Mouse (Mus musculus) erythroblast, embryonic 14.5 days (primary cell): Measurements from ENCODE around the gene Lbx2. TPM values are rescaled to one million over a fixed set of nuclear protein-coding genes. Genes with fewer than 3 reads are reported as not detected.

Experiments used
- H3K27me3 ChIP-seq: 2 replicates; pipeline ENCODE4 v1.6.1; 2012; ENCODE audit warnings: inconsistent platforms; ENCODE audit not compliant: control insufficient read depth
- H3K36me3 ChIP-seq: 2 replicates; pipeline ENCODE4 v1.6.1; 2012; ENCODE audit warnings: mild to moderate bottlenecking, inconsistent platforms; ENCODE audit not compliant: control insufficient read depth
- H3K4me1 ChIP-seq: 2 replicates; pipeline ENCODE4 v1.6.1; 2012; ENCODE audit warnings: inconsistent platforms; ENCODE audit not compliant: control insufficient read depth
- H3K4me3 ChIP-seq: replicated peaks from 2 replicates; pipeline ENCODE3; 2012; ENCODE audit warnings: moderate library complexity, mild to moderate bottlenecking, inconsistent platforms
- H3K9me3 ChIP-seq: 2 replicates; pipeline ENCODE4 v1.6.1; 2012; ENCODE audit warnings: low read length, inconsistent platforms, mixed read lengths; ENCODE audit not compliant: control insufficient read depth
- GATA1 ChIP-seq: IDR thresholded peaks from 2 replicates; pipeline ENCODE4 v1.6.1; 2012; ENCODE audit warnings: low read length, inconsistent platforms, mixed read lengths
- TAL1 ChIP-seq: IDR thresholded peaks from 3 replicates; pipeline ENCODE4 v1.6.1; 2012; ENCODE audit warnings: low read length, inconsistent platforms, mixed read lengths
- polyA plus RNA-seq: library from polyadenylated mRNA; stranded (reverse); fragments of >175 nt; gene quantifications from 2 replicates; pipeline ENCODE4 v1.2.3, GENCODE M21; 2012

The Lbx2 gene
- polyA plus RNA-seq, 1 experiment: not detected

GRCm38 (mm10) chr6:83101688-83102556 is 15.8 kb downstream of the Lbx2 start:
- H3K9me3 ChIP-seq: no peaks in the 10 kb centered on the region
- H3K27me3 ChIP-seq: peaks cover 24% of the 10 kb centered on the region
- H3K4me3 ChIP-seq: peak overlapping the region; percentile 79
- H3K4me1 ChIP-seq: peaks cover 31% of the 10 kb centered on the region
- TF ChIP-seq TAL1 (no peak), GATA1 (no peak)
- H3K36me3 ChIP-seq: peaks cover 36% of the 10 kb centered on the region

GRCm38 (mm10) chr6:83103130-83103650 is 17.0 kb downstream of the Lbx2 start:
- Histone ChIP-seq H3K4me3 (peak overlapping the region; percentile 79), H3K27me3 (peaks cover 16% of the 10 kb centered on the region), H3K4me1 (peaks cover 42% of the 10 kb centered on the region), H3K36me3 (peaks cover 47% of the 10 kb centered on the region), H3K9me3 (no peaks in the 10 kb centered on the region)
- TF ChIP-seq GATA1: no peak
- TF ChIP-seq TAL1: no peak

GRCm38 (mm10) chr6:83104158-83104557 is 18.0 kb downstream of the Lbx2 start:
- H3K36me3 ChIP-seq: peaks cover 48% of the 10 kb centered on the region
- H3K27me3 ChIP-seq: peaks cover 6% of the 10 kb centered on the region
- TF ChIP-seq GATA1: no peak
- TF ChIP-seq TAL1: no peak
- H3K9me3 ChIP-seq: no peaks in the 10 kb centered on the region
- no peak overlapping the region for H3K4me3 ChIP-seq
- peaks cover 48% of the 10 kb centered on the region for H3K4me1 ChIP-seq

DNA sequence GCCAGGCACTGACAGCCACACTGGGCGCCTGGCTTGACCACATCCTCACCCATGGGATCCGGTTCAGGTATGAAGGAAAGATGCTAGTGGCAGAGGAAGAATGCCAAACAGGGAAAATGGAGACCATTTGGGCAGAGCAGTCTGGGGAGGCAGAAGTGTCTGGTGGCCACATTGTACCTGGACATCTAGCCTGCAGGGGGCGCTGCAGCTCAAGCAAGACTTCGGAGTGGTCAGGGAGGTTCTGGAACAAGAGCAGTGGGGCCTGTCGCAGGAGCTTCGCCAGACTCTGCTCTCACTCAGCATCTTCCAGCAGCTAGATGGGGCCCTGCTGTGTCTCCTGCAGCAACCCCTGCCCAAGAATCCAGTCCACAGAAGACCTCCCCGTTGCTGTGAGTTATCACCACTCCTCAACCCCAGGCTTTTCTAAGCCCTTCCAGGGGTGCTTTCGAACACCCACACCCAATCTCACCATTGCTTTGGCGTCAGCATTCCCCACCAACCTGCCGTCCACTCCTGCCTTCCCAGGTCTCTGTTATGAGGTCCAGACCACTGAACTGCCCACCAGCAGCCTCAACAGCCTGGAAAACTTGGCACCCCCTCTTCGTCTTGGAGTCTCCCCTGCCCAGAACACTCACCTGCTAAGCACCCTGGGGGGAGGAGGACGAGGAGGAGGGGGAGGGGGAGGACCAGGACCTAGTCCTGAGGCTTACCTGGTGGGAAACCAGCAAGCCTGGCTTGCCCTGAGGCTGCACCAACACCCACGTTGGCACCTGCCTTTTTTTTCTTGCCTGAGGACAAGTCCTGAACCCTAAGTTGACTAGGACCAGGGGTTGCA is 21.6 kb downstream of the Lbx2 start:
- H3K4me3 ChIP-seq: peak overlapping the region; percentile 68
- no peaks in the 10 kb centered on the region for H3K9me3 ChIP-seq
- H3K27me3 ChIP-seq: no peaks in the 10 kb centered on the region
- no peak for TF ChIP-seq TAL1
- peaks cover 72% of the 10 kb centered on the region for H3K36me3 ChIP-seq
- peaks cover 56% of the 10 kb centered on the region for H3K4me1 ChIP-seq

DNA sequence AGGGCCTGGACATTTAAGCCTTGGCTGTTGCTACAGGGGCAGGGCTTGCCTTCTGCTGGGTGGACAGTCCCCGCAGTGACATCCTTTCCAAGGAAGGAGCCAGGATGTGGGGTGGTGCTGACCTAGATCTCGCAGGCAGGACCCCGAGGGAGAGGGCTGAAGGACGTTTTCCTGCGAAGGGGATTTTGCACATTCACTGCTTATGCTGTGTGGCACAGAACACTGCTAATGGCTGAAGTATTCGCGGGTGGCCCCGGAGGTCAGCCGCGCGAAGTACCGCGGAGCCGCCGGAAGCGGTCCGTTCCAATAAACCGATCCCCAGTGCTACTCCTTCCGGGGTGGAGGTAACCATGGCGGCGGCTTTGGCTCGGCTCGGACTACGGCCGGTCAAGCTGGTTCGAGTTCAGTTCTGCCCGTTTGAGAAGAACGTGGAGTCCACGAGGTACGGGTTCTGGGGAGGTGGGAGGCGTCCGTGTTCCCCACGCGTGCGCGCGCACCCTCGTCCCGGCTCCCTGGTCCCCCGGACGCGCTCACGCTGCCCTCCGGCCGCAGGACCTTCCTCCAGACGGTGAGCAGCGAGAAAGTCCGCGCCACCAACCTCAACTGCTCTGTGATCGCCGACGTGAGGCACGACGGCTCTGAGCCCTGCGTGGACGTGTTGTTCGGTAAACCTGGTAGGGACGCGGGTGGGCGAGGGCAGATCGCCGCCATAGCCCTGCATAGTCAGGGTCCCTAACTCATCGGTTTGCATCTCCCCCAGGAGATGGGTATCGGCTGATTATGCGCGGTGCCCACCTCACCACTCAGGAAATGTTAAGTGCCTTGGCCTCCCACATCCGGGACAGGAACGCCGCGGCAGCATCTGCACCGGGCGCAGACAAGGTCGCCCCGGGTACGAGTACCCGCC is 22.8 kb downstream of the Lbx2 start, which contains the start of gene Mrpl53:
Gene Mrpl53, plus strand, starts transcription at position 279 of the 907 bp plus-strand sequence.
- H3K36me3 ChIP-seq: peaks cover 70% of the 10 kb centered on the region
- H3K9me3 ChIP-seq: no peaks in the 10 kb centered on the region
- TF ChIP-seq GATA1 (no peak), TAL1 (no peak)
- peaks cover 53% of the 10 kb centered on the region for H3K4me1 ChIP-seq
- H3K4me3 ChIP-seq: peak within 1 kb of the TSS; percentile 68
- H3K27me3 ChIP-seq: no peaks in the 10 kb centered on the region

- peaks cover 77% of the 10 kb centered on the region for H3K4me1 ChIP-seq
- TF ChIP-seq TAL1 (no peak), GATA1 (no peak)
- H3K4me3 ChIP-seq: no peak overlapping the region
- H3K9me3 ChIP-seq: no peaks in the 10 kb centered on the region
- H3K36me3 ChIP-seq: peaks cover 52% of the 10 kb centered on the region
- no peaks in the 10 kb centered on the region for H3K27me3 ChIP-seq
Measured at GRCm38 (mm10) chr6:83111510-83112136, 25.5 kb downstream of the Lbx2 start.

GRCm38 (mm10) chr6:83115011-83115671 is 29.0 kb downstream of the Lbx2 start, which contains the start of gene Mogs:
Gene Mogs (plus strand): TSS chr6:83115496.
- H3K36me3 ChIP-seq: peaks cover 69% of the 10 kb centered on the region
- H3K4me1 ChIP-seq: peaks cover 86% of the 10 kb centered on the region
- TF ChIP-seq TAL1: no peak
- no peak for TF ChIP-seq GATA1
- H3K27me3 ChIP-seq: no peaks in the 10 kb centered on the region
- H3K9me3 ChIP-seq: no peaks in the 10 kb centered on the region
- peak within 1 kb of the TSS; percentile 93 for H3K4me3 ChIP-seq
